Mouse (Mus musculus): ENCODE data around the gene Alox5.

DNA sequence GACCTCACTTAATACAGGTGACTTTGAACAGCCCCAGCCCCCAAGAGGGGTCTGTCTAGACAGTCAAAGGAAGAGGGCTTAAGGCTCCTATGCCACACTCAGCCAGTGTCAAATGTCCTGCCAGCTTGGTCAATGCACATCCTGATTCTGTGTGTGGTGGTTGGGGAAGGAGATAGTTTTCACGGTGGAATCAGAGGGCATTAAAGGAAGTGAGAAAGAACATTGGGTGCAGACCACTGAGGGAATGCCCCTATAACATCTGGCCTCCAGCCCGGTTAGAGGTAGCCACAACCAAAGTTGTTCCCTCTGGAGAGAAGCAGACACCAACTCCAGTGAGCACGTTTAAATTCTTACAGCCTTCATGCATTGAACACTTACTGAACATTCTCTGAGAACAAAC is 33.4 kb downstream of the Alox5 start:
- TF ChIP-seq CTCF (IDR thresholded peaks at IDR 0.05; ENCODE audit: borderline replicate concordance, insufficient read depth, low read depth, low read length) (no peak), POLR2A (IDR thresholded peaks at IDR 0.05; ENCODE audit: borderline replicate concordance, insufficient read depth, low read length) (no peak)
